Mouse (Mus musculus) myocyte (in vitro differentiated cells): ENCODE measurements around the gene Il4.

ENCODE experiments used
- E2F4 ChIP-seq: IDR thresholded peaks from one replicate; pipeline ENCODE4 v1.6.1; 2011; ENCODE audit warnings: mild to moderate bottlenecking, control low read depth, moderate library complexity; ENCODE audit not compliant: insufficient read depth
- MAX ChIP-seq: IDR thresholded peaks from one replicate; pipeline ENCODE4 v1.6.1; 2011; ENCODE audit warnings: low read depth, mild to moderate bottlenecking, control low read depth
- POLR2A ChIP-seq: IDR thresholded peaks from one replicate; pipeline ENCODE4 v1.6.1; 2011; ENCODE audit warnings: low read depth, mild to moderate bottlenecking, control low read depth, moderate library complexity; ENCODE audit not compliant: insufficient read length
- POLR2AphosphoS2 ChIP-seq: IDR thresholded peaks from one replicate; pipeline ENCODE4 v1.6.1; 2011; ENCODE audit warnings: low read depth, control low read depth; ENCODE audit not compliant: insufficient read length
- TCF12 ChIP-seq: IDR thresholded peaks from one replicate; pipeline ENCODE4 v1.6.1; 2011; ENCODE audit warnings: mild to moderate bottlenecking, control low read depth; ENCODE audit not compliant: poor library complexity, insufficient read depth, severe bottlenecking
- USF1 ChIP-seq: IDR thresholded peaks from one replicate; pipeline ENCODE4 v1.6.1; 2011; ENCODE audit warnings: low read depth, mild to moderate bottlenecking, control low read depth, moderate library complexity

- TF ChIP-seq E2F4, result no peak
- no peak for TF ChIP-seq POLR2A
- TF ChIP-seq USF1, result no peak
- TF ChIP-seq MAX, result no peak
- TF ChIP-seq TCF12, result no peak
- TF ChIP-seq POLR2AphosphoS2, result no peak
These were observed 5.1 kb upstream of the Il4 start for GRCm38 (mm10) chr11:53623573-53623972.
